Mouse (Mus musculus): Measurements from ENCODE around the gene Ntrk3. TPM values are rescaled to one million over a fixed set of nuclear protein-coding genes. Genes with fewer than 3 reads are reported as not detected.
A peak's percentile ranks its signal among the peaks of the same experiment; 100 is the strongest.

Gene Ntrk3
- polyA plus RNA-seq, 1 experiment from 2014 or later = 25.3 TPM

DNA sequence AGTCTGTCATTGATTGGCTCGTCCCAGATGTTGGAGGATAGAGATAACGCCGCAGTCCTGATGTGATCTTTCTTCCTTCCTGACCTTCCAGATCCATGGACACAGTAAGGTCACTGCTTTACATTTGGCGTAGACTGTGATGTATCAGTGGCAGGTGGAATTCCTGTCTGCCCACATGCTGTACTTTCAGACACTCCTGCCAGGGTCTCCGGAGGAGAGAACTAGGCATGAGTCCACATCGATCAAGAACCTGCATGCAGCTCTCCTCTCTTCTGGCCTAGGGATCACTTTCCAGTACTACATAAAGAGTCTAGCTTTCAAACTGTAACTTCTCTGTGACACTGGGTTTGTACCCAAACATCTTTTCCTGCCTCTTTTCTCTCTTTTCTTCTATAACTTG, 136.9 kb downstream of the Ntrk3 start:
- WGBS = 92% methylated on average over 6 of the region's 6 CpGs

DNA sequence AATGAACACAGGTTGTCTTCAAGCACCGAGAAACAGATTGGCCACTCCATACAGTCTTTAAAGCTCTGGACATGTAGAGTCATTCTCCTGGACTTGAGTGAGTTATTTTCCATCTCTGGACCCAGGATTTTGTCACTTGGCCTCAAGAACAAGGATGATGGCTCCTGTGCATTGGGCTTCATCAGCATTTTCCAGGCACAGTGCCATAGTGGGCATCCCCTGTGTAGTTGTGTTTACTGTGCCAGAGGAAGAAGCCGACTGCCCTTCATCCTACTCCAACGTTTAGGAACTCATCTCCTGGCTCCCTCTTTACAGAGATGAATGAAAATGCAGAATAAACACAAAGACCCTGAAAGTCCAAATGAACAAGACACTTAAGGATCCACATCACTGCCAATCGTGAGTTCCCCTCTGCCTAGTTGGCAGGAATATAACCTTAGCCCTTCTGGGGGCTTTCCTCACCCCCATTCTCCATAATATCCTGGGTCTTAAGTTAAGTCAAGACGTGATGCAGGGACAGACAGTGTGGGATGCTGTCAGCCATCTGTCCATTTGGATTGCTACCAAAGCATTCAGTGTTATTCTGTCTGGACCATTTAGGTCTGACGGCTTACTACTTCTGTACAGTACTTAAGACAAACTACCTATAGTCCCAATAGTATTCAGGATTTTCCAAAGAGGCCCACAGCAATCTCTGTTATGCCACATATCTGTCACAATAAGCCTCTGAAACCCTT, 137.7 kb downstream of the Ntrk3 start:
- Histone ChIP-seq H3K4me1 (peaks cover 23% of the 10 kb centered on the region), H3K4me3 (no peak overlapping the region), H3K4me2 (no peak overlapping the region), H3K27ac (no peak overlapping the region), H3K9ac (no peak overlapping the region), H3K36me3 (replicated peaks) (no peaks in the 10 kb centered on the region), H3K9me3 (no peaks in the 10 kb centered on the region), H3K27me3 (replicated peaks) (0 out of 2 replicates have a peak, but pooled peaks cover 5% of the 10 kb centered on the region)
- WGBS = 79% methylated on average over 6 of the region's 6 CpGs
- ATAC-seq (replicated peaks) = no peak

More for the DNA sequence above, 136.9 kb downstream of the Ntrk3 start:
- Histone ChIP-seq H3K27me3 (replicated peaks) (0 out of 2 replicates have a peak, but pooled peaks cover 5% of the 10 kb centered on the region), H3K9ac (no peak overlapping the region), H3K4me2 (no peak overlapping the region), H3K27ac (no peak overlapping the region), H3K4me1 (peaks cover 25% of the 10 kb centered on the region), H3K4me3 (no peak overlapping the region), H3K9me3 (no peaks in the 10 kb centered on the region), H3K36me3 (replicated peaks) (no peaks in the 10 kb centered on the region)
- no peak for ATAC-seq (replicated peaks)

DNA sequence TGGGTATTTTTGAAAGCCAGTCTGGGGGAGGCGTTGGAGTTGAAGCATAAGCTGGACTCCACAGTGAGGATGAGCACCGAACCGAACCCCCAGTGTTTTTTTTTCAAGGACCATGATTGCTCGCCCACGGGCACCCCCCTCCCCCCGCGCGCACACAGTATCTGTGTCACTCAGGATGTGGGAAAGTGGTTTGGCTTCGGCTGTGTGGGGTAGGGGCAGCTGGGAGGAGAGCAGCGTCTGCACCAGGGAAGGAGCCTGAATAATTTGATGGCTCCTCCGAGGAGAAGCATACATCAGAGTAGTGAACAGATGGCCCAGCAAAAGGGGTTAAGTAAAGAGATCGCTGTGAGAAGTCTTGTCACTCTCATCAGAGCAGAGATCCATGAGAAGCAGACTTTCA, 139.7 kb downstream of the Ntrk3 start:
- Histone ChIP-seq H3K4me3 (no peak overlapping the region), H3K4me1 (peaks cover 19% of the 10 kb centered on the region), H3K9ac (no peak overlapping the region), H3K36me3 (replicated peaks) (no peaks in the 10 kb centered on the region), H3K27me3 (replicated peaks) (0 out of 2 replicates have a peak, but pooled peaks cover 5% of the 10 kb centered on the region), H3K4me2 (no peak overlapping the region), H3K27ac (no peak overlapping the region), H3K9me3 (no peaks in the 10 kb centered on the region)
- 38% methylated on average over 12 of the region's 12 CpGs for WGBS
- peak; percentile 46; the same call in 1 of the 2 replicates for ATAC-seq (replicated peaks)

DNA sequence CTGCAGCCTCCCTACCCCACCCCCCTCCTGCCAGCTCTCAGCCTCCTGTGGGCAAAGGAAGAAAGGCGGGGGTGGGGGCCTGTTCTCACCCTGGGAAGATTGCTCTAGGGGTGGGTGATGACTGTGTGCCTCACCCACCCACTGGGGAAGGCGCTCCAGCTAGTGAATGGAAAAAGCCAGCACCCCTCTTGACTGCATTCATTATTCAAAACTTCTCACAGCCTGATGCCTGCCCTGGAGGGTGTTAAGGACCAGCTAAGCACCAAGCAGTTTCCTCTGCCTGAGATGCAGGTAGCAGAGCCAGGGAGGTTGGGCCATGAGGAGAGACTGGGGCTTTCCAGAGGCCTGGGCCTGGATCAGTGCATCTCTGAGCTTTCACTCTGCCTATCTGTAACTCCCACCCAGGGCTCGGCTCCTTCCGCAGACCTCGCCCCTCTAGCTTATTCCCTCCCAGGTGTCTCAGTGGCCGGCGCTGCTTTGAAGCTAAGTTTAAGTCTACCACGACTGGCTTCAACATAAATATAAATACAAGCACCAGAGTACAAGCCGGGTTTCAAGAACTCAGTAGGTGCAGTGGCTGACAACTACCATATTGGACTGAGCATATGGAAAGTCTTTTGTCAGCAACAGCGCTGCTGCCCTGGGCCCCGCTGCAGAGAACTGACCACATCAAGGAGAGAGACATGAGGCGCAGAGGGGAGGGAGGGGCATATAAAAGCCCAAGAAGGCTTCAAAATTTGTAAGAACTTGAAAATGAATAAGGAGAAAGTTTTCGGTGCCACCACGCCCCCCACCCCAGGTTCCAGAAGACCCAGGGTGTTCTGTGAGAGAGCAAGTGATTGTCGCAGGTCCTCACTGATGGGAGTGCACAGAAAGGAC, 140.3 kb downstream of the Ntrk3 start:
- WGBS = 29% methylated on average over 15 of the region's 15 CpGs
- H3K4me1 ChIP-seq = peaks cover 19% of the 10 kb centered on the region
- no peak overlapping the region for H3K4me2 ChIP-seq
- H3K27ac ChIP-seq = no peak overlapping the region
- no peak overlapping the region for H3K4me3 ChIP-seq
- no peak overlapping the region for H3K9ac ChIP-seq
- no peaks in the 10 kb centered on the region for H3K9me3 ChIP-seq
- 0 out of 2 replicates have a peak, but pooled peaks have one; percentile 22 for ATAC-seq (replicated peaks)
- no peaks in the 10 kb centered on the region for H3K36me3 ChIP-seq (replicated peaks)
- H3K27me3 ChIP-seq (replicated peaks) = 0 out of 2 replicates have a peak, but pooled peaks cover 5% of the 10 kb centered on the region

DNA sequence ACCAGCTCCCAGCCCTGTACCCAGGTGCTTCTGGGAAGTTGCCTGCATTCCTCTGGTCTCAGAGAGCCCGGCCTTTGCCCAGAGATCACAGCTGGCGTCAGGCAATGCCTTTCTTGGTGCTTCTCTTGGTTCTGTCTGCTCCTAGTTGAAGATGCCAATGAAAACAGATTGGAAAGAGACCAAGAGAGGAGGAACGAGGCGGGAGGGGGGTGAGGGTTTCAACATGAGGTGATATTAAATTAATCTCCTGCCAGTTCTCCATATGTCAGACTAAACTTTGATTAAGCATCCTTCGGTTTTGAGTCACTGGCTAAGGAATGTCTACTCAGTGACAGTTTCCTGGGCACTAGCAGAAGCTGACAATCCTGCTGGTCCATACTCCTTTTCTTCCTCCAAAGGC, 141.3 kb downstream of the Ntrk3 start:
- Histone ChIP-seq H3K36me3 (replicated peaks) (no peaks in the 10 kb centered on the region), H3K4me3 (no peak overlapping the region), H3K9me3 (no peaks in the 10 kb centered on the region), H3K27ac (no peak overlapping the region), H3K4me1 (peaks cover 19% of the 10 kb centered on the region), H3K4me2 (no peak overlapping the region), H3K9ac (no peak overlapping the region), H3K27me3 (replicated peaks) (0 out of 2 replicates have a peak, but pooled peaks cover 5% of the 10 kb centered on the region)
- 53% methylated on average over 5 of the region's 5 CpGs for WGBS
- ATAC-seq (replicated peaks) = no peak

DNA sequence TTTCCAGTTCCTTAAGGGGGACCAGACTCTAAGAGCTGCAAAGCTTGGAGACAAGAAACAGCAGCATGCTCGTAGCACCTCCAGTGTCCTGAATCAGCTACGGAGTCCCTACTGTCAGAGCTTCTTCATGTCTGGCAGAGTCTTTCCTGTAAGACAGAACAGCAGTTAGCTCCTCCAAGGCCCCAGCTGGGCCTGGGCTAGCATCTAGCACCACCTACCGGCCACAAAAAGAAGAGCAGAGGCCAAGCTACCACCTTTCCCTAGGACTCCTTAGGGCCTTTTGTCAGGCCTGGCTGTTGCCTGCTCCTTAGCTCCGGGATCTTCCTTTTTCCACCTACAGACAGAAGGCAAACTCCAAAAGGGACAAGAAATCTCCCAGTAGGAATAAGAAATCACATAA, 141.9 kb downstream of the Ntrk3 start:
- Histone ChIP-seq H3K27me3 (replicated peaks) (0 out of 2 replicates have a peak, but pooled peaks cover 5% of the 10 kb centered on the region), H3K9ac (no peak overlapping the region), H3K4me1 (peaks cover 19% of the 10 kb centered on the region), H3K4me3 (no peak overlapping the region), H3K36me3 (replicated peaks) (no peaks in the 10 kb centered on the region), H3K27ac (no peak overlapping the region), H3K4me2 (no peak overlapping the region), H3K9me3 (no peaks in the 10 kb centered on the region)
- 6% methylated on average over 4 of the region's 4 CpGs for WGBS
- peak; percentile 81 for ATAC-seq (replicated peaks)

DNA sequence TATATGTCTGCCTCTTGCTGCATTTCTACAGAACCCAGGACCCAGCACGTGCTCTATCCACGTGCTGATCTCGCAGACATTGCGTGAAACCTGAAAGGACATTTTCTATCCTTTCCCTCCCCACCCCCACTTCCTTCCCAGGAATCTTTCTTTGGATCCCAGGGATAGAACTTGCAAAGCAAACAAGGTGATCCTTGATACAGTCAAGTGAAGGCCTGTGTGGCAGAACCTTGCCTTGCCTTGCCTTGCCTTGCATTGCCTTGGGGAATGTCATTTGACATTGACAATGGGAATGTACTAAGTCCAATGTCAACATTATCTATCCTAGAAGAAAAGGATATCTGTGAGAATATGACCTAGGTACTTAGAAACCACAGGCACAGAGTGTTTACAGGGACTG, 144.9 kb downstream of the Ntrk3 start:
- Histone ChIP-seq H3K4me3 (no peak overlapping the region), H3K27ac (no peak overlapping the region), H3K36me3 (replicated peaks) (no peaks in the 10 kb centered on the region), H3K27me3 (replicated peaks) (no peaks in the 10 kb centered on the region), H3K9ac (no peak overlapping the region), H3K4me2 (no peak overlapping the region), H3K4me1 (peaks cover 16% of the 10 kb centered on the region), H3K9me3 (no peaks in the 10 kb centered on the region)
- 86% methylated on average over 4 of the region's 4 CpGs for WGBS
- ATAC-seq (replicated peaks) = no peak

DNA sequence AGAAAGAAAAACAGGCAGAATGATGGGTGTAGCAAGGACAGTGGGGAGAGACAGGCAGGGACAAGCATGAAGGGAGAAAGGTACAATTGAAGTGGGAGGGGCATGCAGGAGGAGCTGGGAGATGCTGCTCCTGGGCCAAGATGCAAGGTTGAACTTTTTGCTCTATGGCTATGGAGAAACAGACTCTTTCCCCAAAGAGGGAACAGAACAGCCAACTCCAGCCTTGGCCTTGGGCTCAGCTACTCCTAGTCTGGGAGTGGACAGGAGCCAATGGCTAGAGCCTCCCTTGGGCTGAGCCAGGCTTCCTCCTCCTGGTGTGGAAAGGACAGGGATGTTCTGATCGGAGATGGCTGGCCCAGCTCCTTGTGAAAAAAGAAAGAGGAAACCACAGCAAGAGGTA, 145.6 kb downstream of the Ntrk3 start:
- H3K9me3 ChIP-seq = no peaks in the 10 kb centered on the region
- WGBS = 93% methylated on average over 1 of the region's 1 CpGs
- H3K4me3 ChIP-seq = no peak overlapping the region
- H3K27me3 ChIP-seq (replicated peaks) = no peaks in the 10 kb centered on the region
- no peak overlapping the region for H3K9ac ChIP-seq
- no peak overlapping the region for H3K27ac ChIP-seq
- no peak overlapping the region for H3K4me2 ChIP-seq
- H3K36me3 ChIP-seq (replicated peaks) = no peaks in the 10 kb centered on the region
- no peak for ATAC-seq (replicated peaks)
- H3K4me1 ChIP-seq = peaks cover 8% of the 10 kb centered on the region

DNA sequence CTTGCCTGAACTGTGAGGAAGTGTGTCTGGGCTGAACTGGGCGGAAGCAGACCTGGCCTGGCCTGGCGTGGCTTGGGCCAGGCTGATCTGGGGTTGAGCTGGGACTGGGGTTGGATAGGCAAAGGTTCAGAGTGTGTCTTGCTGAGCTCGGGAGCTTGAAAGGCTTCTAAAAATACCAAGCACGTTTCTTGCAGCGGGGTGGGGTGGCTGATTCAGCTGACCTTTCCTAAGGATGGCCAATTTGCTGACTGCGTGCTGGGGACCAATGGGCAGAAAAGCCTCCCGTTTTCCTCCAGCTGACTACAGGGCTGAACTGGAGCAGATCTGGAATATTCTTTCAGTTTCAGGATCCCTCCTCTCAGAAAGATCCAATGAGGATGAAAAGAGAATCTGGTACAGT, 148.0 kb downstream of the Ntrk3 start:
- Histone ChIP-seq H3K9ac (no peak overlapping the region), H3K4me1 (no peaks in the 10 kb centered on the region), H3K36me3 (replicated peaks) (no peaks in the 10 kb centered on the region), H3K9me3 (no peaks in the 10 kb centered on the region), H3K4me3 (no peak overlapping the region), H3K4me2 (no peak overlapping the region), H3K27ac (no peak overlapping the region), H3K27me3 (replicated peaks) (no peaks in the 10 kb centered on the region)
- no peak for ATAC-seq (replicated peaks)
- 78% methylated on average over 7 of the region's 7 CpGs for WGBS

DNA sequence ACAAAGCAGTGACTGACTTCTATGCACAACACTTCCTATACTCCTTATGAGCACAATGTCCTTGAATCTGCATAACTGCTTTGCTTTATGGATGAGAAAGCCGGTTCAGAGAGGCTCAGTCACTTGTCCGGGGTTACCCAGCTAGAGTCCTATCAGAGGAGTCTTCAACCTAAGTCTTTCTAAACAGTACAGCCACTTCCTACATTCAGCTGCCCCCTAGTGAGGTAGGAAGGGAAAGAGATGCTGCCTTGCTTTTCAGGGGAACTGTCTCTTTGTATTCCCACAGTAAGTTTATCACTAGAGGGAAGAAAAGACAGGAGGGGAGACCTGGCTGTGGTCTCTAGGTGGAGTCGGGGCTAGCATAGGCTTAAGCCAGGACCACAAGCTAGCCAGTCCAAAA, 151.0 kb downstream of the Ntrk3 start:
- WGBS = 25% methylated on average over 3 of the region's 3 CpGs

DNA sequence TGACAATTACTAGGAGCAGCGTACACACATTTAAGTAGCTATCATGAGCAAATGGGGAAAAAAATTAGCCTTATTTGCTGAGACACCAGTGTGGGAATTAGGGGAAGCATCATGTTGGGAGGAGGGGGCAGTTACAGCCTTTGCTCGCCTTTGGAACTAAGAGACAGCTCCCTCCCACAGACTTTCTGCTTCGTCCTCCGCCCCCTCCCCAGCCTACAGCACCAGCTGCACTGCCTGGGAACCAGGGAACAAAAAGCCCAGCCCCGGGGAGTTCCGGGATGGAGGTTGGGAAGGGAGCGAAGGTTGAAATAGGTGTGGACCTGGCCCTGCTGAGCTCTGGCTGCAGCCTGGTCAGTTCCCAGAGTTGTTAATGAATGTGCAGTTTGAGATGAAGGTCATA, 151.9 kb downstream of the Ntrk3 start:
- Histone ChIP-seq H3K9ac (no peak overlapping the region), H3K9me3 (no peaks in the 10 kb centered on the region), H3K4me1 (no peaks in the 10 kb centered on the region), H3K36me3 (replicated peaks) (no peaks in the 10 kb centered on the region), H3K27me3 (replicated peaks) (peaks cover 18% of the 10 kb centered on the region; the same call in 1 of the 2 replicates), H3K4me3 (no peak overlapping the region), H3K4me2 (no peak overlapping the region), H3K27ac (no peak overlapping the region)
- 34% methylated on average over 7 of the region's 7 CpGs for WGBS
- no peak for ATAC-seq (replicated peaks)

More for the DNA sequence above, 151.0 kb downstream of the Ntrk3 start:
- H3K9ac ChIP-seq = no peak overlapping the region
- no peak overlapping the region for H3K27ac ChIP-seq
- ATAC-seq (replicated peaks) = no peak
- no peaks in the 10 kb centered on the region for H3K9me3 ChIP-seq
- H3K4me3 ChIP-seq = no peak overlapping the region
- H3K36me3 ChIP-seq (replicated peaks) = no peaks in the 10 kb centered on the region
- peaks cover 11% of the 10 kb centered on the region; the same call in 1 of the 2 replicates for H3K27me3 ChIP-seq (replicated peaks)
- H3K4me2 ChIP-seq = no peak overlapping the region
- no peaks in the 10 kb centered on the region for H3K4me1 ChIP-seq

DNA sequence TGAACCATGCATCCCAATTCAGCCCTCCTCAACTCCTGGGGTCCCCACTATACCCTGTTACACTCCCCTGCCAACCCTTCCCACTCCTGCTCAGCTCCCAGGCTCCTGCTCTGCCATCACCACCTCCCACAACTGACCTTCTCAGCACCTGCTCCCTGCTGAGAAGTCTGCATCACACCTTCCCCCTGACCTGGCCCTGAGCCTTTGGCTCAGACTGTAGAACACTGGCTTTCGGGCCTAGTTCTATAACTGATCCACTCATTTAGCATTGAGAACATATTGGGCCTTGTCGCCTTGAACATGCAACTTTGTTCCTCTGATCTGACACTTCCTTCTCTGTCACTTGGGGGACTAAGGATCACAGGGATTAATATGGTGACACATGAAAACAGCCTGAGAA, 152.9 kb downstream of the Ntrk3 start:
- Histone ChIP-seq H3K9ac (no peak overlapping the region), H3K9me3 (no peaks in the 10 kb centered on the region), H3K36me3 (replicated peaks) (no peaks in the 10 kb centered on the region), H3K4me1 (peaks cover 2% of the 10 kb centered on the region; the same call in 1 of the 2 replicates), H3K4me2 (no peak overlapping the region), H3K27ac (no peak overlapping the region), H3K4me3 (no peak overlapping the region), H3K27me3 (replicated peaks) (peaks cover 18% of the 10 kb centered on the region; the same call in 1 of the 2 replicates)
- no peak for ATAC-seq (replicated peaks)
- 83% methylated on average over 2 of the region's 2 CpGs for WGBS

Data from midbrain, embryonic 15.5 days (tissue).